Mouse (Mus musculus) forebrain, embryonic 16.5 days (tissue): ENCODE data around the gene Tm4sf5. TPM values are rescaled to one million over a fixed set of nuclear protein-coding genes. Genes with fewer than 3 reads are reported as not detected.
"Not testable (repeated sequence)": the region's sequence is repeated elsewhere in the genome, so short reads cannot be mapped to it uniquely, and the experiment has no call there.

ENCODE experiments used
- ATAC-seq: fragments of 200-750 bp; cut with Nextera tagmentation; 2 replicates; pipeline ENCODE4 v1.8.0; 2017; ENCODE audit warnings: mild to moderate bottlenecking, moderate library complexity
- H3K27ac ChIP-seq: fragments of 300-500 bp; sonication (generic); 2 replicates; pipeline ENCODE4 v1.5.1; 2014; ENCODE audit warnings: low read length, control low read depth
- H3K27me3 ChIP-seq: fragments of 300-500 bp; sonication (generic); replicated peaks from 2 replicates; pipeline ENCODE4 v1.6.1; 2014; ENCODE audit warnings: low read length; ENCODE audit not compliant: control insufficient read depth, insufficient read depth
- H3K36me3 ChIP-seq: fragments of 300-500 bp; sonication (generic); 2 replicates; pipeline ENCODE4 v1.6.1; 2014; ENCODE audit not compliant: control insufficient read depth, insufficient read depth
- H3K4me1 ChIP-seq: fragments of 300-500 bp; sonication (generic); replicated peaks from 2 replicates; pipeline ENCODE4 v1.6.1; 2014; ENCODE audit warnings: low read length; ENCODE audit not compliant: control insufficient read depth, insufficient read depth
- H3K4me2 ChIP-seq: fragments of 300-500 bp; sonication (generic); 2 replicates; pipeline ENCODE4 v1.6.1; 2014; ENCODE audit warnings: mild to moderate bottlenecking, low read length, control low read depth
- H3K4me3 ChIP-seq: fragments of 300-500 bp; sonication (generic); replicated peaks from 2 replicates; pipeline ENCODE4 v1.5.1; 2014; ENCODE audit warnings: mild to moderate bottlenecking, low read length, control low read depth
- H3K9ac ChIP-seq: fragments of 300-500 bp; sonication (generic); replicated peaks from 2 replicates; pipeline ENCODE4 v1.6.1; 2014; ENCODE audit warnings: low read depth, low read length, control low read depth
- H3K9me3 ChIP-seq: fragments of 300-500 bp; sonication (generic); 2 replicates; pipeline ENCODE4 v1.6.1; 2016; ENCODE audit warnings: low read length; ENCODE audit not compliant: control insufficient read depth
- WGBS: fragments of 180-500 bp; shearing (Covaris S2); extraction: QIAGEN DNeasy Blood & Tissue Kit; methylation state at CpG from one replicate; pipeline ENCODE4 v1.1.7; 2014; 5-methylcytosine and 5-hydroxymethylcytosine counted together
- polyA plus RNA-seq: library from polyadenylated mRNA; unstranded; fragments of >200 nt; fragmentation: Nextera tagmentation; extraction: Ambion mirVana; gene quantifications from 2 replicates; pipeline ENCODE4 v1.2.1, GENCODE M21; 2015

Gene Tm4sf5
- polyA plus RNA-seq, 1 experiment from 2014 or later: 3.4 TPM

GRCm38 (mm10) chr11:70473291-70473690 lies 31.8 kb upstream of the Tm4sf5 start:
- not testable (repeated sequence) for H3K36me3 ChIP-seq, ATAC-seq, H3K4me2 ChIP-seq, H3K9me3 ChIP-seq, H3K9ac ChIP-seq, H3K4me1 ChIP-seq, H3K4me3 ChIP-seq, H3K27me3 ChIP-seq, H3K27ac ChIP-seq
- WGBS: 93% methylated on average over 5 of the region's 5 CpGs

GRCm38 (mm10) chr11:70474872-70475534 lies 30.0 kb upstream of the Tm4sf5 start:
- no peaks in the 10 kb centered on the region for H3K9me3 ChIP-seq
- H3K27ac ChIP-seq: no peak overlapping the region
- no peak overlapping the region for H3K9ac ChIP-seq
- ATAC-seq: no peak
- WGBS: 83% methylated on average over 12 of the region's 12 CpGs
- no peak overlapping the region for H3K4me3 ChIP-seq
- no peaks in the 10 kb centered on the region for H3K27me3 ChIP-seq
- H3K4me2 ChIP-seq: no peak overlapping the region
- no peaks in the 10 kb centered on the region for H3K36me3 ChIP-seq
- no peaks in the 10 kb centered on the region for H3K4me1 ChIP-seq

GRCm38 (mm10) chr11:70485498-70485897 lies 19.5 kb upstream of the Tm4sf5 start:
- no peak overlapping the region for H3K4me3 ChIP-seq
- no peaks in the 10 kb centered on the region for H3K36me3 ChIP-seq
- WGBS: 52% methylated on average over 2 of the region's 2 CpGs
- H3K4me1 ChIP-seq: no peaks in the 10 kb centered on the region
- no peak overlapping the region for H3K27ac ChIP-seq
- H3K9ac ChIP-seq: no peak overlapping the region
- no peak overlapping the region for H3K4me2 ChIP-seq
- no peak for ATAC-seq
- no peaks in the 10 kb centered on the region for H3K27me3 ChIP-seq
- H3K9me3 ChIP-seq: no peaks in the 10 kb centered on the region

GRCm38 (mm10) chr11:70487816-70488215 lies 17.2 kb upstream of the Tm4sf5 start:
- no peak for ATAC-seq
- H3K4me3 ChIP-seq: no peak overlapping the region
- H3K27ac ChIP-seq: no peak overlapping the region
- no peaks in the 10 kb centered on the region for H3K27me3 ChIP-seq
- H3K4me2 ChIP-seq: no peak overlapping the region
- H3K9me3 ChIP-seq: no peaks in the 10 kb centered on the region
- no peaks in the 10 kb centered on the region for H3K36me3 ChIP-seq
- H3K4me1 ChIP-seq: no peaks in the 10 kb centered on the region
- H3K9ac ChIP-seq: no peak overlapping the region
- 61% methylated on average over 4 of the region's 4 CpGs for WGBS

- 86% methylated on average over 3 of the region's 3 CpGs for WGBS
- no peak overlapping the region for H3K4me3 ChIP-seq
- H3K36me3 ChIP-seq: no peaks in the 10 kb centered on the region
- H3K27ac ChIP-seq: no peak overlapping the region
- H3K4me2 ChIP-seq: no peak overlapping the region
- no peaks in the 10 kb centered on the region for H3K4me1 ChIP-seq
- H3K9ac ChIP-seq: no peak overlapping the region
- H3K27me3 ChIP-seq: no peaks in the 10 kb centered on the region
- no peaks in the 10 kb centered on the region for H3K9me3 ChIP-seq
- ATAC-seq: no peak
These were observed 15.9 kb upstream of the Tm4sf5 start for GRCm38 (mm10) chr11:70489138-70489537.

- H3K4me2 ChIP-seq: no peak overlapping the region
- no peaks in the 10 kb centered on the region for H3K27me3 ChIP-seq
- WGBS: 93% methylated on average over 6 of the region's 6 CpGs
- H3K9ac ChIP-seq: no peak overlapping the region
- ATAC-seq: no peak
- H3K4me3 ChIP-seq: no peak overlapping the region
- no peak overlapping the region for H3K27ac ChIP-seq
- H3K4me1 ChIP-seq: no peaks in the 10 kb centered on the region
- H3K36me3 ChIP-seq: no peaks in the 10 kb centered on the region
- H3K9me3 ChIP-seq: no peaks in the 10 kb centered on the region
These were observed 15.4 kb upstream of the Tm4sf5 start for GRCm38 (mm10) chr11:70489684-70490083.

DNA sequence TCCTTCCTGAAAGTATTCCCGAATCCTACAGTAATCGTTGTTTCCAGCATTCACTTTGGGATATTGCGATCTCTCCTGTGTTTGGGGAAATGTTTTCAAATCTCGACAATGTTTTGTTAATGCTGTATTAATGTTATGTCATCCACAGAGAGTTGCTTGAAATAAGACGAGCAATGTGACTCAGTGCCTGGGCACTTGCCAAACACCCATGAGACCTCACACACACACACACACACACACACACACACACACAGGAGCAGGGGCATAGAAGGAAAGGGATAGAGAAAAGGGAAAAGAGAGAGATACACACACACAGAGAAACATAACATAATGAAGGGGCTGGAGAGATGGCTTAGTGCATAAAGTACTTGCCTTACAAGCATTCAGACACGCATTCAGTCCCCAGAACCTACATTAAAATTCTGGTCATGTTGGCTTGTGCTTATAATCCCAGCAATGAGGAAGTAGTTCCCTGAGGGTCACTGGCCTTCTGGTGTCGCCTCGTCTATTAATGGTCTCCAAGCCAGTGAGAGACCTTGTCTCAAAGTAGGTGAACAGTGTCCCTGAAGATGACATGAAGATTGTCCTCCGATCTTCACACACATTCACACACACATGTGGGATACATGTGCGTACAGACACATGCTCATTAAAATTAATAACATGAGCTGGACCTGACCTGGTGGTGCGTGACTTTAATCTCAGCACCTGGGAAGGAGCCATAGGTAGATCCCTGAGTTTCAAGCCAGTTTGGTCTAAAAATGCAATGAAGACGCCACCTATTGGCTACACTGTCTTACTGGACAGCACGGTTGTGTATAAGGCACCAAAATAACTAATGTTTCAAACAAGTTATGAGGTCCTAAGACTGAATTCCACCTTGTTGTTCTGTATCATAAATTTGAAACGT lies 5.2 kb upstream of the Tm4sf5 start:
- Histone ChIP-seq H3K9me3 (no peaks in the 10 kb centered on the region), H3K9ac (no peak overlapping the region), H3K4me2 (no peak overlapping the region), H3K36me3 (no peaks in the 10 kb centered on the region), H3K4me3 (no peak overlapping the region), H3K27me3 (no peaks in the 10 kb centered on the region), H3K27ac (no peak overlapping the region), H3K4me1 (no peaks in the 10 kb centered on the region)
- WGBS: 63% methylated on average over 14 of the region's 14 CpGs
- ATAC-seq: no peak

DNA sequence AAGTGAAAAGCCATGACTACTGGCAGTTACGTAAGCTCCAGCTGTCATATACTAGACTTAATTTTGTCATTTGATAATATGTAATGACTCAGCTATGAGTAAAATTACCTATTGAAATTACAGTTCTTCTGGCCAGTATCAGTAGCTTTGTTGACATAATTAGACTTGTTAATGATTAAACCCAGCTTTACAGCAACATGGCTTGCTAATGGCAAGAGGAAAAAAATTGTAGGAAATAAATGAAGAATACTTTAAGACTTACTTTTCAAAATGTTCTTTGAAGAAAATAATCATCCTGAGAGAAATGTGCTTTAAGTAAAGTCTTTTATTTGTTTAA lies 4.6 kb upstream of the Tm4sf5 start:
- Histone ChIP-seq H3K9me3 (no peaks in the 10 kb centered on the region), H3K9ac (no peak overlapping the region), H3K27ac (no peak overlapping the region), H3K36me3 (no peaks in the 10 kb centered on the region), H3K4me2 (no peak overlapping the region), H3K4me3 (no peak overlapping the region), H3K4me1 (no peaks in the 10 kb centered on the region), H3K27me3 (no peaks in the 10 kb centered on the region)
- no peak for ATAC-seq
- WGBS: 94% methylated on average over 1 of the region's 1 CpGs

- Histone ChIP-seq H3K9ac (no peak overlapping the region), H3K4me2 (no peak overlapping the region), H3K4me3 (no peak overlapping the region), H3K36me3 (no peaks in the 10 kb centered on the region), H3K27me3 (no peaks in the 10 kb centered on the region), H3K4me1 (no peaks in the 10 kb centered on the region), H3K27ac (no peak overlapping the region), H3K9me3 (no peaks in the 10 kb centered on the region)
- no peak for ATAC-seq
- 74% methylated on average over 3 of the region's 3 CpGs for WGBS
These were observed 3.0 kb upstream of the Tm4sf5 start for GRCm38 (mm10) chr11:70502018-70502417.
